Mouse (Mus musculus): Measurements from ENCODE around the gene Dlgap1.
A peak's percentile ranks its signal among the peaks of the same experiment; 100 is the strongest.

DNA sequence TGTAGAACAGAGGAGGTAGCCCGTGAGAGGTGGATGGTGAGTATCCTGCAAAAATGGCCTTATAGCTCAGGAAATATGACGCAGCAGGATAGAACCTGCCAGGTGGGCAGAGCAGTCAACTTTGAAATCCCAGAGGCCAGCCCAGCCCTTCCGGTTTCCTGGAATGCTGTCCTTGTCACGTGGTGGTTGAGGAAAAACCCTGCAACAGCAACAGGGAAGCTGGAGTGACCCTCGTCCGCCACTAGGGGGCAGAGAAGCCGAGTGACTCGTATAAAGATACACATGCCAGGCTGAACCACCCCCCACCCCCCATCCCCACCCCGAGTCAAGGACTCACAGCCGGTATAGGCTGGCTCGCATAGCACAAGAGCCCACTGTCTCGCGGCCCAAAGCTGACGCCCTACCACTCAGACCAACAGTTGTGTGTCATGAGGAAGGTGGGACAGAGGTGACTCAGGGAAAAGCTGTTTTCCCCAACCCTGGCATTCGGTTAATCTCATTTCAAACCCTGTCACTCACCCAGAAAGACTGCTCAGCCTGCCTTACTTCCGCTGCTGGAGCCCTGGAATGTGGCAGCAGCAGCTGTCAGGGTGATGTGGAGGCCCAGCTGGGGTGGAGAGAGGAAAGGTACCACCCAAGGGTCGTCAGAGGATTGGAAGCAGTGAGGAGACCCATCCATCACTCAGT is 769.4 kb downstream of the Dlgap1 start:
- TF ChIP-seq CTCF (conservative IDR thresholded peaks at IDR 0.05; ENCODE audit: low read length): peak; percentile 73
- no peak; the same call in 1 of the 2 replicates for TF ChIP-seq NANOG (IDR thresholded peaks at IDR 0.05; ENCODE audit: borderline replicate concordance, low read length)
